Mouse (Mus musculus) megakaryocyte-erythroid progenitor cell, adult 5-6 weeks (primary cell): ENCODE results near the gene Gch1. TPM values are rescaled to one million over a fixed set of nuclear protein-coding genes. Genes with fewer than 3 reads are reported as not detected.

Experiments used
- ATAC-seq: replicated peaks from 2 replicates; pipeline ENCODE4 v1.8.0; 2016; ENCODE audit warnings: mild to moderate bottlenecking, inconsistent platforms; ENCODE audit not compliant: severe bottlenecking, poor library complexity, low FRiP score, low TSS enrichment
- total RNA-seq, 2 experiments: library from RNA; stranded (forward) in 1 of 2; stranded (reverse) in 1 of 2; fragments of 200-1000, 215-1000 nt in 1 of 2; fragments of >200 nt in 1 of 2; fragmentation: Nextera tagmentation in 1 of 2; gene quantifications; 2 replicates each; pipeline ENCODE4 v1.2.3; 2014 to 2017

The Gch1 gene
- total RNA-seq, 2 experiments from 2014 or later = 1.9 to 2.6 TPM

- no peak for ATAC-seq
Observed at GRCm38 (mm10) chr14:47105755-47106154, 83.5 kb downstream of the Gch1 start.

GRCm38 (mm10) chr14:47105174-47105557, 84.0 kb downstream of the Gch1 start:
- ATAC-seq = no peak

- 0 out of 2 replicates have a peak, but pooled peaks have one; percentile 31 for ATAC-seq
Observed at GRCm38 (mm10) chr14:47104246-47105173, 84.7 kb downstream of the Gch1 start.

Other genes with a start within 250 kb of the Gch1 start
- 89.1 and 89.8 TPM in 2 replicates for gene Wdhd1, start 87.4 kb upstream of the Gch1 start, total RNA-seq (2014; fragmentation: Nextera tagmentation)
- 121 and 169 TPM in 2 replicates for gene Wdhd1, start 87.4 kb upstream of the Gch1 start, total RNA-seq (2017)
- 26.8 and 39.5 TPM in 2 replicates for gene Socs4, start 87.5 kb upstream of the Gch1 start, total RNA-seq (2014; fragmentation: Nextera tagmentation)
- 20.5 and 25.6 TPM in 2 replicates for gene Socs4, start 87.5 kb upstream of the Gch1 start, total RNA-seq (2017)
- gene Mapk1ip1l, start 108.9 kb upstream of the Gch1 start, total RNA-seq (2014; fragmentation: Nextera tagmentation) = 82.4 and 115 TPM in 2 replicates
- gene Mapk1ip1l, start 108.9 kb upstream of the Gch1 start, total RNA-seq (2017) = 46.1 and 59.3 TPM in 2 replicates
- gene Lgals3, start 178.3 kb upstream of the Gch1 start, total RNA-seq (2014; fragmentation: Nextera tagmentation) = 0.92 and 5.8 TPM in 2 replicates
- not detected in 2 replicates for gene Lgals3, start 178.3 kb upstream of the Gch1 start, total RNA-seq (2017)
- gene Dlgap5, start 229.0 kb upstream of the Gch1 start, total RNA-seq (2014; fragmentation: Nextera tagmentation) = 44.5 and 50.6 TPM in 2 replicates
- gene Dlgap5, start 229.0 kb upstream of the Gch1 start, total RNA-seq (2017) = 60.7 and 70.5 TPM in 2 replicates